Mouse (Mus musculus): ENCODE results near the gene Olfr311.
"Not testable (repeated sequence)": the region's sequence is repeated elsewhere in the genome, so short reads cannot be mapped to it uniquely, and the experiment has no call there.

Gene Olfr311

GRCm38 (mm10) chr11:58838951-58839350, at the start of gene Olfr311:
TSS of gene Olfr311 (plus strand) at chr11:58839251.
- DNase-seq (ENCODE audit: low read depth): not testable (repeated sequence)

- no peak for DNase-seq (ENCODE audit: low read depth)
These were observed 49.5 kb upstream of the Olfr311 start for GRCm38 (mm10) chr11:58789532-58789931.

GRCm38 (mm10) chr11:58790053-58790452, 49.0 kb upstream of the Olfr311 start:
- no peak for DNase-seq (ENCODE audit: low read depth)

GRCm38 (mm10) chr11:58790646-58791045, 48.4 kb upstream of the Olfr311 start:
- DNase-seq (ENCODE audit: low read depth): no peak

GRCm38 (mm10) chr11:58795856-58796255, 43.2 kb upstream of the Olfr311 start:
- DNase-seq (ENCODE audit: low read depth): no peak

- no peak for DNase-seq (ENCODE audit: low read depth)
These were observed 42.2 kb upstream of the Olfr311 start for GRCm38 (mm10) chr11:58796850-58797249.

- no peak for DNase-seq (ENCODE audit: low read depth)
These were observed 39.3 kb upstream of the Olfr311 start for GRCm38 (mm10) chr11:58799747-58800146.

GRCm38 (mm10) chr11:58801558-58802228, 37.4 kb upstream of the Olfr311 start, which contains the start of gene Fam183b:
TSS of gene Fam183b (minus strand) at chr11:58801960.
- DNase-seq (ENCODE audit: low read depth): no peak

- DNase-seq (ENCODE audit: low read depth): no peak
These were observed 35.2 kb upstream of the Olfr311 start for GRCm38 (mm10) chr11:58803871-58804270.

GRCm38 (mm10) chr11:58804393-58804792, 34.7 kb upstream of the Olfr311 start:
- no peak for DNase-seq (ENCODE audit: low read depth)

GRCm38 (mm10) chr11:58812001-58812400, 27.1 kb upstream of the Olfr311 start:
- DNase-seq (ENCODE audit: low read depth): no peak

GRCm38 (mm10) chr11:58814700-58815099, 24.4 kb upstream of the Olfr311 start, which contains the start of gene Olfr313:
TSS of gene Olfr313 (plus strand) at chr11:58815000.
- DNase-seq (ENCODE audit: low read depth): not testable (repeated sequence)

GRCm38 (mm10) chr11:58815676-58816075, 23.4 kb upstream of the Olfr311 start:
- no peak for DNase-seq (ENCODE audit: low read depth)

- DNase-seq (ENCODE audit: low read depth): not testable (repeated sequence)
These were observed 10.1 kb upstream of the Olfr311 start, which contains the start of gene Olfr312 for GRCm38 (mm10) chr11:58828937-58829336. TSS of gene Olfr312 (plus strand) at chr11:58829237.

GRCm38 (mm10) chr11:58829764-58830163, 9.3 kb upstream of the Olfr311 start:
- no peak for DNase-seq (ENCODE audit: low read depth)

GRCm38 (mm10) chr11:58832541-58832940, 6.5 kb upstream of the Olfr311 start:
- DNase-seq (ENCODE audit: low read depth): not testable (repeated sequence)

- peak; percentile 98 for DNase-seq (ENCODE audit: low read depth)
These were observed 7.9 kb downstream of the Olfr311 start, which contains the start of gene Gm12258 for GRCm38 (mm10) chr11:58846919-58847461. TSS of gene Gm12258 (plus strand) at chr11:58847158.

- DNase-seq (ENCODE audit: low read depth): no peak
These were observed 8.6 kb downstream of the Olfr311 start for GRCm38 (mm10) chr11:58847636-58848035.

- DNase-seq (ENCODE audit: low read depth): no peak
These were observed 10.7 kb downstream of the Olfr311 start for GRCm38 (mm10) chr11:58849731-58850130.

GRCm38 (mm10) chr11:58860744-58861143, 21.7 kb downstream of the Olfr311 start:
- DNase-seq (ENCODE audit: low read depth): no peak

- DNase-seq (ENCODE audit: low read depth): peak; percentile 53
These were observed 28.2 kb downstream of the Olfr311 start, which contains the start of gene 2810021J22Rik for GRCm38 (mm10) chr11:58867039-58867953. TSS of gene 2810021J22Rik (plus strand) at chr11:58867216.

- no peak for DNase-seq (ENCODE audit: low read depth)
These were observed 28.9 kb downstream of the Olfr311 start for GRCm38 (mm10) chr11:58867954-58868330.
